Mouse (Mus musculus) midbrain, embryonic 16.5 days (tissue): Measurements from ENCODE around the gene 1700001C19Rik. TPM values are rescaled to one million over a fixed set of nuclear protein-coding genes. Genes with fewer than 3 reads are reported as not detected.

ENCODE experiments used
- ATAC-seq: fragments of 200-750 bp; cut with Nextera tagmentation; 2 replicates; pipeline ENCODE4 v1.8.0; 2017; ENCODE audit warnings: moderate TSS enrichment
- H3K27ac ChIP-seq: fragments of 300-500 bp; sonication (generic); 2 replicates; pipeline ENCODE4 v1.5.1; 2014; ENCODE audit warnings: mild to moderate bottlenecking, low read length, mixed read lengths
- H3K27me3 ChIP-seq: fragments of 300-500 bp; sonication (generic); 2 replicates; pipeline ENCODE4 v1.6.1; 2014; ENCODE audit warnings: low read depth, low read length, mixed read lengths; ENCODE audit not compliant: control insufficient read depth, insufficient read depth
- H3K36me3 ChIP-seq: fragments of 300-500 bp; sonication (generic); 2 replicates; pipeline ENCODE4 v1.6.1; 2014; ENCODE audit warnings: mild to moderate bottlenecking, low read length, moderate library complexity, mixed read lengths; ENCODE audit not compliant: control insufficient read depth, insufficient read depth
- H3K4me1 ChIP-seq: fragments of 300-500 bp; sonication (generic); 2 replicates; pipeline ENCODE4 v1.6.1; 2014; ENCODE audit warnings: mild to moderate bottlenecking, low read length, mixed read lengths; ENCODE audit not compliant: control insufficient read depth, insufficient read depth
- H3K4me2 ChIP-seq: fragments of 300-500 bp; sonication (generic); 2 replicates; pipeline ENCODE4 v1.6.1; 2014; ENCODE audit warnings: mild to moderate bottlenecking, low read length, mixed read lengths
- H3K4me3 ChIP-seq: fragments of 300-500 bp; sonication (generic); 2 replicates; pipeline ENCODE4 v1.5.1; 2014; ENCODE audit warnings: low read depth, mild to moderate bottlenecking, low read length, moderate library complexity, mixed read lengths
- H3K9ac ChIP-seq: fragments of 300-500 bp; sonication (generic); 2 replicates; pipeline ENCODE4 v1.6.1; 2014; ENCODE audit warnings: low read depth, low read length, mixed read lengths
- H3K9me3 ChIP-seq: fragments of 300-500 bp; sonication (generic); replicated peaks from 2 replicates; pipeline ENCODE4 v1.6.1; 2014; ENCODE audit warnings: mild to moderate bottlenecking, low read length, mixed read lengths; ENCODE audit not compliant: control insufficient read depth, poor library complexity, severe bottlenecking
- WGBS: fragments of 180-500 bp; shearing (Covaris S2); extraction: QIAGEN DNeasy Blood & Tissue Kit; methylation state at CpG from one replicate; pipeline ENCODE4 v1.1.7; 2014; 5-methylcytosine and 5-hydroxymethylcytosine counted together
- polyA plus RNA-seq: library from polyadenylated mRNA; unstranded; fragments of >200 nt; fragmentation: Nextera tagmentation; extraction: Ambion mirVana; gene quantifications from 2 replicates; pipeline ENCODE4 v1.2.1, GENCODE M21; 2015

Gene 1700001C19Rik
- polyA plus RNA-seq, 1 experiment from 2014 or later, result 0.46 TPM

GRCm38 (mm10) chr17:47452886-47453285 is 15.7 kb upstream of the 1700001C19Rik start:
- Histone ChIP-seq H3K4me3 (no peak overlapping the region), H3K9ac (no peak overlapping the region), H3K27ac (no peak overlapping the region), H3K36me3 (no peaks in the 10 kb centered on the region), H3K27me3 (no peaks in the 10 kb centered on the region), H3K4me2 (no peak overlapping the region), H3K9me3 (no peaks in the 10 kb centered on the region), H3K4me1 (no peaks in the 10 kb centered on the region)
- WGBS, result 58% methylated on average over 7 of the region's 7 CpGs
- no peak for ATAC-seq

- no peak overlapping the region for H3K9ac ChIP-seq
- ATAC-seq, result no peak
- no peak overlapping the region for H3K4me2 ChIP-seq
- H3K36me3 ChIP-seq, result no peaks in the 10 kb centered on the region
- no peak overlapping the region for H3K27ac ChIP-seq
- no peaks in the 10 kb centered on the region for H3K4me1 ChIP-seq
- 76% methylated on average over 12 of the region's 12 CpGs for WGBS
- no peaks in the 10 kb centered on the region for H3K27me3 ChIP-seq
- H3K4me3 ChIP-seq, result no peak overlapping the region
- H3K9me3 ChIP-seq, result no peaks in the 10 kb centered on the region
Observed at GRCm38 (mm10) chr17:47450880-47451565, 13.8 kb upstream of the 1700001C19Rik start.

DNA sequence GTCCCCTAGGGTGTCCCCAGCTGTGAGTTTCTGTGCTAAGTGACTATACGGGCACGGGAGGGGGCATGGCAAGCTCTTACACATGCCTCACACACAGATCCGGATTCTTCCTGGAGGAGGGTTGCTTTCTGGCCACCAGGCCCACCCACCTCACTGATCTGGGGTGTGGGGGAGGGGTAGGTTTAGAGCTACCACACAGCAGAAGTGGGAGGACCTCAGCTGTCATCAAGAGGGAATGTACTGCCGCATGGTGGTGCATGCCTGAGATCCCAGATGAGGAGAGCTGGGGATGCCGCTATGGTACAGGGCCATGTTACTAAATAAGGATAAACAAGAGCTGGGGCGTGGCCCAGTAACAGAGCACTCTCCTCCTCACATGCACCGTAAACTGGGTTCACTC is 13.1 kb upstream of the 1700001C19Rik start:
- ATAC-seq, result no peak
- Histone ChIP-seq H3K4me2 (no peak overlapping the region), H3K27ac (no peak overlapping the region), H3K9ac (no peak overlapping the region), H3K9me3 (no peaks in the 10 kb centered on the region), H3K27me3 (no peaks in the 10 kb centered on the region), H3K36me3 (no peaks in the 10 kb centered on the region), H3K4me3 (no peak overlapping the region), H3K4me1 (no peaks in the 10 kb centered on the region)
- WGBS, result 41% methylated on average over 7 of the region's 7 CpGs

DNA sequence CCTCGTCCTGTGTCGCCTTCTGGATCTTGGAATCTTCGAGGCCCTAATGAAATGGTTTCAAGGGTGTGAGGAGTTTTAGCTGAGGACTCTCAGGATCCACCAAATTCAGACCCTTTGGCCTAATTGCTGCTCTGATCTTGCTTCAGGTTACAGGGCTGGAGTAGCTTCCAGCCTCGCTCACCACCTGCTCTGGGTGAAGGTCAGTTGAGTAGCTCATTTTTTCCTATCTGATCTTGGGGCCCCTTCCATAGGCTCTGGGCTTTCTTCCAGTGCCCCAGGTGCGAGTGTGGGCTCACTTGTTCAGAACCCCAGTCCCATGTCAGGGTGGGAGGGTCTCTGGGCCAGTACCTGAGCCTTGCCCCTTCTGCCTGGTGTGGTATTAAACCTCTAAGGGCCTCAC is 12.3 kb upstream of the 1700001C19Rik start:
- no peaks in the 10 kb centered on the region for H3K9me3 ChIP-seq
- WGBS, result 77% methylated on average over 5 of the region's 5 CpGs
- H3K4me3 ChIP-seq, result no peak overlapping the region
- no peak for ATAC-seq
- H3K4me2 ChIP-seq, result no peak overlapping the region
- no peaks in the 10 kb centered on the region for H3K4me1 ChIP-seq
- no peak overlapping the region for H3K9ac ChIP-seq
- no peaks in the 10 kb centered on the region for H3K27me3 ChIP-seq
- no peak overlapping the region for H3K27ac ChIP-seq
- H3K36me3 ChIP-seq, result no peaks in the 10 kb centered on the region

DNA sequence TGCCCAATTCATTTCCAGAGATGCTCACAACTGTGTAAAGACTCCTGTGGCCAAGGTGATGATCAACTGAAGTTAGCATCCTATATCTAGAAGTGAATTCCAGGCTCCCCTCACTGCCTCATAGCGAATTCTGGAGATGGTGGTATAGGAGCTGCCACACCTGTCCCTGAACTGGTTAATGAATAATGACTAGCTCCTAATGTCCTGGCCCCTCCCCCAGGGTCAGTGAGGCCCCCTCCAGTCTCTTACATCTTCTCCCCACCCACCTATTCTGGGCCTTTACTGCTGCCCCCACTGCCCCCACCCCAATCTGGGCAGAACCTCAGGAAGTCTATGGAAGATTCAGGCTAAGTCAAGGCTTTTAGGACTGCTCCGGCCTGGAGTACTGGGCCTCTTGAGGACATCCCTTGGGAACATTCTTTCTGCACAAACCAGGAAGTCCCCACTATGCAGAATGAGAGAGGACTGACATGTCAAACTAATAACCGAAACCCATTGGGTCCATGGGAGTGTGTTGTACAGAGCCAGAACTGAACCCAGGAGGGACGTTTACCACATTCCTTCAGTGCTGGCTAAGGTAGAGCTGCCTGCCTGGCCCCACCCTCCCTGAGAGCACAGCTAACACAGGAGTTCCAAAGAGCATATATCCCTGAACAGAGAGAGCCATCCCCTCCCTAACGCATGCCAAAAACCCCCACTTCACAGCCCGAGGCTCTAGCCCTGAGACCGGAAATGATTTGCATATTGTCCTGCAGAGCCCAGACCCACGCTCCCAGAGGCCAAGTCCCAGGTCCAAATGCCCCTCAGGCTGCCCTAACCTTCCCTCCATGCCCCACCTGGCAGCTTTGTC is 11.6 kb upstream of the 1700001C19Rik start:
- H3K4me2 ChIP-seq, result no peak overlapping the region
- no peaks in the 10 kb centered on the region for H3K27me3 ChIP-seq
- H3K4me1 ChIP-seq, result no peaks in the 10 kb centered on the region
- no peaks in the 10 kb centered on the region for H3K36me3 ChIP-seq
- WGBS, result 47% methylated on average over 8 of the region's 8 CpGs
- no peak overlapping the region for H3K9ac ChIP-seq
- no peaks in the 10 kb centered on the region for H3K9me3 ChIP-seq
- H3K4me3 ChIP-seq, result no peak overlapping the region
- H3K27ac ChIP-seq, result no peak overlapping the region
- ATAC-seq, result no peak

DNA sequence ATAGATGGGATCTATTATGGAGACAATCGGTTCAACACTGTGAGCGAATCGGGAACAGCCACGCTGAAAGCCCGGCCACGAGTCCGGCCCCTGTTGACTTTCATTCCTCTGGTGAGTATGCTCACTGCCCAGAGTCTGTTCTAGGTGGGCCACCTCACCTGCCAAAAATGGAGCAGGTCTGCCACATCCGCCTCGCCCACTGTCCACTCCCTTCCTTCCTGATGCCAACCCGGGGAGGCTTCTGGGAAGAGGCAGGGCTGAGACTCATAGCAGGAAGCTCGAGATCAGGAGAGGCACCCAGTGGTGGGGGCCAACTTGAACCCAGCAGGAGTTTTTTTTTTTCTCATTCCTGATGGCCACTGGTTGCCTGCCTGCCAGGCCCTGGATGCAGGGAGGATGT is 9.4 kb upstream of the 1700001C19Rik start:
- no peak overlapping the region for H3K4me3 ChIP-seq
- no peaks in the 10 kb centered on the region for H3K9me3 ChIP-seq
- no peaks in the 10 kb centered on the region for H3K4me1 ChIP-seq
- no peak overlapping the region for H3K27ac ChIP-seq
- no peak overlapping the region for H3K4me2 ChIP-seq
- H3K27me3 ChIP-seq, result no peaks in the 10 kb centered on the region
- WGBS, result 87% methylated on average over 11 of the region's 11 CpGs
- no peak overlapping the region for H3K9ac ChIP-seq
- no peaks in the 10 kb centered on the region for H3K36me3 ChIP-seq
- no peak for ATAC-seq

GRCm38 (mm10) chr17:47446025-47446424 is 8.8 kb upstream of the 1700001C19Rik start:
- no peaks in the 10 kb centered on the region for H3K27me3 ChIP-seq
- no peak overlapping the region for H3K4me3 ChIP-seq
- H3K4me1 ChIP-seq, result no peaks in the 10 kb centered on the region
- no peak overlapping the region for H3K27ac ChIP-seq
- no peak overlapping the region for H3K9ac ChIP-seq
- no peaks in the 10 kb centered on the region for H3K36me3 ChIP-seq
- H3K9me3 ChIP-seq, result no peaks in the 10 kb centered on the region
- WGBS, result 70% methylated on average over 9 of the region's 9 CpGs
- no peak for ATAC-seq
- H3K4me2 ChIP-seq, result no peak overlapping the region

DNA sequence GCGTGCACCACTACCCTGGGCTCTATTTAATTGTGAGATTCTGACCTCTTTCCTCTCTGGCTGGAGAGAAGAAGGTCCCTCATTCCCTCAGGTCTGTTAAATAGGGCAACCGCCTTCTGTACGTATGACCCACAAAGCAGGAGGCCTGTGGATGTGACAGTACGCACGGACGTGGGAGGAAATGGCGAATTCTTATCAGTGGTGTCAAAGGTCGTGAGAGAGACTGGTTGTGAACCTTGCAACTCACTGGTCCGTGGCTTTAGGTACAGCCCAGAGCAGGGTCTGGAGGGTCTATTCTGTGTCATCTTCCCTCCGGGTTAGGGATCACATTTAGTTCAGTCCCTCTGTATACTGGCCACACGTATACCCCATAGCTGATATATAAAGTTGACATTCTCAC is 8.3 kb upstream of the 1700001C19Rik start:
- Histone ChIP-seq H3K27ac (no peak overlapping the region), H3K4me3 (no peak overlapping the region), H3K9ac (no peak overlapping the region), H3K27me3 (no peaks in the 10 kb centered on the region), H3K4me2 (no peak overlapping the region), H3K36me3 (no peaks in the 10 kb centered on the region), H3K9me3 (no peaks in the 10 kb centered on the region), H3K4me1 (no peaks in the 10 kb centered on the region)
- 78% methylated on average over 11 of the region's 11 CpGs for WGBS
- no peak for ATAC-seq

DNA sequence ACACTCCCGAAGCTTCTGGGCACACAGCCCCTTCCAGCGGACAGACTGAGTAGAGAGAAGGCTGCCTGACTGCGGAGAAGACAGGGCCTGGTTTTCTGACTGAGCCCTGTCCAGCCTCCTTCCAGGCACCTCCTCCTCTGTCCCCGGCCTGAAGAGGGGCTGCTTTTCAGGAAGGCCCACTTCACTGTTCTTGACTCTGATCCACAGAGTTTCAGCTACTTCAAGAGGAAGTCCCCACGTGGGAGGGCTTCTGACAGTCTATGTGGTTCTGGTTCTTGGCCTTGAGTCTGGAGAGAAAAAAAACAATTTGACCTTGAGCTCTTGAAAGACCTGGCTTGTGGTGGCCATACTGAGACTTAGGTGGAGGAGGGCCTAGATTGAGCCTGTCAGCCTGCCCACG is 6.9 kb upstream of the 1700001C19Rik start:
- no peak for ATAC-seq
- Histone ChIP-seq H3K4me3 (no peak overlapping the region), H3K4me2 (no peak overlapping the region), H3K4me1 (peaks cover 5% of the 10 kb centered on the region; the same call in 1 of the 2 replicates), H3K27me3 (no peaks in the 10 kb centered on the region), H3K27ac (no peak overlapping the region), H3K9me3 (no peaks in the 10 kb centered on the region), H3K36me3 (no peaks in the 10 kb centered on the region), H3K9ac (no peak overlapping the region)
- WGBS, result 67% methylated on average over 6 of the region's 6 CpGs
